Mouse (Mus musculus): ENCODE results near the gene Eprs.

GRCm38 (mm10) chr1:185409831-185410230 lies 47.0 kb downstream of the Eprs start:
- TF ChIP-seq MAFK (IDR thresholded peaks at IDR 0.05; ENCODE audit: insufficient read depth, low read depth, low read length) (no peak), CHD2 (IDR thresholded peaks at IDR 0.05; ENCODE audit: low read depth, low read length) (no peak)

Data from ES-E14 (cell line).